Mouse (Mus musculus) stomach, postnatal 0 days (tissue): ENCODE results near the gene Sf3b1.

ENCODE experiments used
- CTCF ChIP-seq: IDR thresholded peaks from 2 replicates; pipeline ENCODE4 v1.5.1; 2016; ENCODE audit warnings: antibody characterized with exemption, low read depth, mild to moderate bottlenecking, moderate library complexity
- EP300 ChIP-seq: optimal IDR thresholded peaks from 2 replicates; pipeline ENCODE3; 2016; ENCODE audit warnings: antibody characterized with exemption

DNA sequence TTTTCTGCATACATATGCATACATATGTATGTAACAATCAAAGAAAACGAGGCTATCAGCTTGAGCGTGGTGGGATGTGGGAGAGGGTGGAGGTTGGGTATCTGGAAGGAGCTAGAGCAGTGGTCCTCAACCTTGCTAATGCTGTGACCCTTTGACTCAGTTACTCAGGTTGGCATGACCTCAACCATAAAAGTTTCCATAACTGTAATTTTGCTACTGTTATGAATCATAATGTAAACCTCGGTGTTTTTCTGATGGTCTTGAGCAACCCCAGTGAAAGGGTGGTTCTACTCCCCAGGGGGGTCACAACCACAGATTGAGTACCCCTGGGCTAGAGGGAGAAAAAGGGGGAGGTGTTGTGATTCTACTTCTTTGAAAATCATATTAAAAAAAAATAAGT lies 91.8 kb downstream of the Sf3b1 start:
- no peak for TF ChIP-seq CTCF
- TF ChIP-seq EP300 = no peak
